Mouse (Mus musculus) neutrophil, adult 65 days (primary cell): ENCODE results near the gene Pomt1. TPM values are rescaled to one million over a fixed set of nuclear protein-coding genes. Genes with fewer than 3 reads are reported as not detected.

Source experiments
- total RNA-seq: library from RNA; stranded (reverse); gene quantifications from 2 replicates; pipeline ENCODE4 v1.2.4, GENCODE M21; 2023

Gene Pomt1
- 9.8 and 12.6 TPM in 2 replicates for total RNA-seq

DNA sequence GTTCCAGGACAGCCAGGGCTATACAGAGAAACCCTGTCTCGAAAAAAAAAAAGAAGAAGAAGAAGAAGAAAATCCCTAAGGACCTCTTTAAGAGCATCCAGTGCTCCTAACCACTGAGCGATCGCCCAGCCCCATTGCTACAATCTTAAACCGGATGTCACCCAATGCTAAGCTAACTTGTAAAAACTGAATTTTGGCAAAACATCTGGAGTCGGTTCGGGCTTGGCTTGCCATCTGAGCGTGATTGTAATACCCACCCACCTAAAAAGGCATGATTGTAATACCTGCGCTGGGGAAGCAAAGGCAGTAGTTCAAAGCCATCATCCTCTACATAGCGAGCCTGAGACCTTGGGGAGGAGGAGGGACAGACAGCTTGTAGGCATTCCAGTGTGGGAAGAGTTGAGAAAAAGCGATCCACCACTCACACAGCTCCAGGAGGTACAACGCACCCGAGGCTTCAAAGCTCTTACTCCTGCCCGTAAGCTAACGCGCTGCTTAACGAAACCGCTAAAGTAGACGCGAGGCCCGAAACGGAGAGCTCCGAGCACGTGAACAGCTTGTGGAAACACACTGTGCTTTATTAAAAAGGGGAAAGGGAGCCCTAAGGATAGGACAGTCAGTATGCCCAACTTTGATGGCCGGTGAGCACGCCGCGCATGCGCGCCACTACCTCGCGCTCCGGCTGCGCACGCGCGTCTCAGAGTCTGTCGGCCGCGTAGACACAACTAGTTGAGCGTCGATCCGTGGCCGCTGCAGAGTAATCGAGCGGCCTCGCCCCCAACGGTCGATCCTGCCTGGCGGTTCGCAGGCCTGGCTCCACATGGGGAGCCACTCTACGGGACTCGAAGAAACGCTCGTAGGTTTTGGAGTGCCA lies at the start of gene Pomt1:
Gene Pomt1, plus strand, starts transcription at position 705 of the 874 bp plus-strand sequence.

DNA sequence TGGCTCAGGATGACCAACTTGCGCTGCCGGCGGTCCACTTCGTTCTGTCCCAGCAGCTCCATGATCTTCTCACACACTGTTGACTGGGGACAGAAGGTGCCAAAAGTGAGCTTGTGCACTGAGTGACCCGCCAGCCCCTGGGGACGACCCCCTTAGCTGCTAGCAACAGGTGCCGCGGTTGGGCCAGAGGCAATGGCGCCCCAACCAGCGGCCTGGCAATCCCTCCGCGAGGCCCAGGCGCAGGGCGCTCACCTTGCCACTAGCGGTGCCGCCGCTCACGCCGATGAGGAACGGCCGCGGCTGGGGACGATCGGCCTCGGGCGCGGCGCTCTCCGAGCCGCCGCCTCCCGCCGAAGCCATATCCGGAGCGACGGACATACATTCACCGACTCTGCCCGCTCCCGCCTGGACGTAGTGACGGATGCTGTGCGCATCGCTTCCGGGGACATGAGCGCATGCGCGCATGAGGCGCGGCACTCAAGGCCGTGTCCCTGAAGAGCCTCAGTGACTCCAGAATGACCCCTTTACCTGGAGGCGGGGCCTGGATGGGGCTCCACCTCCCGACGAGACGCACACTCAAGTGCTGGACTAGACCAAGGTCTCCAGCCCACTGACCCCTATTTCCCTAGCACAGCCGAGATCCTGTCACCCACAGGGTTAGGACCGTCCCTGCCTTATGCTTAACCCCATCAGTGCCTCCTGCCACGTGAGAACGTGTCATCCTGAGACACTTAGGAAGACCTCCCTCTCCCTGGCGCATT lies 23.4 kb downstream of the Pomt1 start, which contains the start of gene Uck1:
Gene Uck1, minus strand, starts transcription at position 503 of the 761 bp plus-strand sequence.

DNA sequence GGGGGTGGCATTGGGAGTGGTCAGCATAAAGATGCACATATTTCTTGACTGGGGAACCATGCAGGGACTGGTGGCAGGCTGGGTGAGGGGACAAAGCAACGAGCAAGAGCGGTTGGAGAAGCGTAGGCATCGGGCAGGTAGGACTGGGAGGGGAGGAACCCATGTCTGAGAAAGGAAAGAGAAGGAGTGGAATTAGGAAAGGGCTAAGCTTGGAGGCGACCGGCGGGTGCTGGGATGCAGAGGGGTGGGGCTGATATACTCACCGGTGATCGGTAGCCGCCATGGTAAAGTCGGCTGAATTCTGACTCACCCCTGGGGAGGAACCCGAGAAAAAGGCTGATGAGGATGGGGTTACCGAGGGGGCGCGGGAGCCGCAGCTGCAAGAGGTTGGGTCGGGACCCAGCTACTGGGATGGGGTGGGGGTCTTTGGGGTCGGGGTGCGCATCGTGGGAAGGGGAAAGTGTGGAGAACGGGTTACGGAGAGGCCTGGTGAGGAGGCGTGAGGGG lies 51.0 kb downstream of the Pomt1 start, which contains the start of gene Golga2:
Gene Golga2, plus strand, starts transcription at position 51 of the 507 bp plus-strand sequence.

DNA sequence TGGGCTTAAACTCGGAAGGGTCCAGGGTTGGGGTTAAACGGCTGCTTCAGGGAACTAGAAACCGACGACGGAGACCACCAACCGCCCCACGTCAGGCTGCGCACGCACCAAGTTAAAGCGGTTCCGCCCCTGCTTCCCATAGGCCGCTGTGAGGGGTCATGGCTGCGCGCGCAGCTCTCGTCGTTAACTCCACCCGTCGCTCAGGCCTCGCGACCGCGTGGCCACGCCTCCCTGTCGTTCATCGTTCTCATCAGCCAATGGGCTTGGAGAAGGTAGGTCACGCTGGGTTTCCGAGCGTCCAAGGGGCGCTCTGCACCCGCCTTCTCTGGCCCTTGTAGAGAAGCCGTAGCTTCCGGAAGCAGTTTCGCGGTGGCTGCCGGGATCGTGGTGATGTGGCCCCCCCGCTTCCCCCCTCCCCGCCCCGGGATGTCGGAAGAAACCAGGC lies 51.6 kb downstream of the Pomt1 start, which contains the start of gene Swi5:
Gene Swi5, minus strand, starts transcription at position 153 of the 445 bp plus-strand sequence.

Other genes with a start within 250 kb of the Pomt1 start
- gene Fam78a, start 151.7 kb upstream of the Pomt1 start, total RNA-seq, result 5.7 and 8.0 TPM in 2 replicates
- not detected in 2 replicates for gene Plpp7, start 141.1 kb upstream of the Pomt1 start, total RNA-seq
- gene Prrc2b, start 85.5 kb upstream of the Pomt1 start, total RNA-seq, result 29.1 and 36.1 TPM in 2 replicates
- 48.5 and 53.5 TPM in 2 replicates for gene Uck1, start 23.6 kb downstream of the Pomt1 start, total RNA-seq
- gene Golga2, start 50.8 kb downstream of the Pomt1 start, total RNA-seq, result 60.7 and 79.4 TPM in 2 replicates
- gene Swi5, start 51.5 kb downstream of the Pomt1 start, total RNA-seq, result 69.7 and 71.0 TPM in 2 replicates
- 53.8 and 65.5 TPM in 2 replicates for gene Ciz1, start 115.7 kb downstream of the Pomt1 start, total RNA-seq
- gene Dnm1, start 116.7 kb downstream of the Pomt1 start, total RNA-seq, result not detected in 2 replicates
- gene 1110008P14Rik, start 145.3 kb downstream of the Pomt1 start, total RNA-seq, result 39.5 and 56.7 TPM in 2 replicates
- gene Lcn2, start 151.7 kb downstream of the Pomt1 start, total RNA-seq, result 6,793 and 10,274 TPM in 2 replicates
- gene Ptges2, start 159.3 kb downstream of the Pomt1 start, total RNA-seq, result 13.2 and 14.2 TPM in 2 replicates
- gene Naif1, start 213.9 kb downstream of the Pomt1 start, total RNA-seq, result 3.6 and 4.1 TPM in 2 replicates
- gene Slc25a25, start 214.9 kb downstream of the Pomt1 start, total RNA-seq, result 13.2 and 19.6 TPM in 2 replicates